Mouse (Mus musculus) lung, postnatal 0 days (tissue): ENCODE results near the gene Tmem184a. TPM values are rescaled to one million over a fixed set of nuclear protein-coding genes. Genes with fewer than 3 reads are reported as not detected.
A peak's percentile ranks its signal among the peaks of the same experiment; 100 is the strongest.

Experiments used
- ATAC-seq: fragments of 200-750 bp; cut with Nextera tagmentation; 2 replicates; pipeline ENCODE4 v1.8.0; 2017; ENCODE audit warnings: moderate library complexity
- DNase-seq: peaks from one replicate; pipeline ENCODE4 v3.0.0-alpha.2; 2016; ENCODE audit warnings: low spot score
- H3K27ac ChIP-seq: fragments of 300-500 bp; sonication (generic); 2 replicates; pipeline ENCODE4 v1.5.1; 2014; ENCODE audit warnings: antibody characterized with exemption, mild to moderate bottlenecking, low read length, mixed read lengths
- H3K27me3 ChIP-seq: fragments of 300-500 bp; sonication (generic); replicated peaks from 2 replicates; pipeline ENCODE4 v1.6.1; 2014; ENCODE audit warnings: low read length, mixed read lengths; ENCODE audit not compliant: insufficient read depth
- H3K36me3 ChIP-seq: fragments of 300-500 bp; sonication (generic); 2 replicates; pipeline ENCODE4 v1.6.1; 2014; ENCODE audit warnings: low read length, mixed read lengths; ENCODE audit not compliant: insufficient read depth
- H3K4me1 ChIP-seq: fragments of 300-500 bp; sonication (generic); 2 replicates; pipeline ENCODE4 v1.6.1; 2014; ENCODE audit warnings: antibody characterized with exemption, low read depth, low read length, mixed read lengths; ENCODE audit not compliant: insufficient read depth
- H3K4me2 ChIP-seq: fragments of 300-500 bp; sonication (generic); replicated peaks from 2 replicates; pipeline ENCODE4 v1.6.1; 2014; ENCODE audit warnings: low read depth, mild to moderate bottlenecking, low read length, moderate library complexity, mixed read lengths
- H3K4me3 ChIP-seq: fragments of 300-500 bp; sonication (generic); 2 replicates; pipeline ENCODE4 v1.5.1; 2014; ENCODE audit warnings: low read depth, low read length
- H3K9ac ChIP-seq: fragments of 300-500 bp; sonication (generic); replicated peaks from 2 replicates; pipeline ENCODE4 v1.6.1; 2014; ENCODE audit warnings: low read depth, mild to moderate bottlenecking
- H3K9me3 ChIP-seq: fragments of 300-500 bp; sonication (generic); 2 replicates; pipeline ENCODE4 v1.6.1; 2016; ENCODE audit warnings: low read length, mixed read lengths
- CTCF ChIP-seq: IDR thresholded peaks from 2 replicates; pipeline ENCODE4 v1.5.1; 2016; ENCODE audit warnings: antibody characterized with exemption, mild to moderate bottlenecking
- EP300 ChIP-seq: IDR thresholded peaks from 2 replicates; pipeline ENCODE4 v1.6.1; 2016; ENCODE audit warnings: antibody characterized with exemption, mild to moderate bottlenecking, control low read depth
- WGBS: fragments of 180-500 bp; shearing (Covaris S2); extraction: QIAGEN DNeasy Blood & Tissue Kit; methylation state at CpG from one replicate; pipeline ENCODE4 v1.1.7; 2014; 5-methylcytosine and 5-hydroxymethylcytosine counted together
- polyA plus RNA-seq: library from polyadenylated mRNA; unstranded; fragments of >200 nt; fragmentation: Nextera tagmentation; extraction: Ambion mirVana; gene quantifications from 2 replicates; pipeline ENCODE4 v1.2.1, GENCODE M21; 2015

Gene Tmem184a
- polyA plus RNA-seq, 1 experiment from 2014 or later: 15.5 TPM

GRCm38 (mm10) chr5:139797473-139798167 lies 22.1 kb downstream of the Tmem184a start:
- Histone ChIP-seq H3K4me1 (peaks cover 44% of the 10 kb centered on the region), H3K9ac (0 out of 2 replicates have a peak overlapping the region, but pooled peaks have one; percentile 19), H3K4me2 (peak overlapping the region; percentile 56), H3K9me3 (no peaks in the 10 kb centered on the region), H3K27me3 (no peaks in the 10 kb centered on the region), H3K27ac (peak overlapping the region; percentile 94), H3K36me3 (peaks cover 22% of the 10 kb centered on the region; the same call in 1 of the 2 replicates), H3K4me3 (peak overlapping the region; percentile 15; the same call in 1 of the 2 replicates)
- DNase-seq (peak; percentile 93), ATAC-seq (peak; percentile 77)
- WGBS: 18% methylated on average over 10 of the region's 11 CpGs
- TF ChIP-seq CTCF (no peak), EP300 (peak; percentile 88)

DNA sequence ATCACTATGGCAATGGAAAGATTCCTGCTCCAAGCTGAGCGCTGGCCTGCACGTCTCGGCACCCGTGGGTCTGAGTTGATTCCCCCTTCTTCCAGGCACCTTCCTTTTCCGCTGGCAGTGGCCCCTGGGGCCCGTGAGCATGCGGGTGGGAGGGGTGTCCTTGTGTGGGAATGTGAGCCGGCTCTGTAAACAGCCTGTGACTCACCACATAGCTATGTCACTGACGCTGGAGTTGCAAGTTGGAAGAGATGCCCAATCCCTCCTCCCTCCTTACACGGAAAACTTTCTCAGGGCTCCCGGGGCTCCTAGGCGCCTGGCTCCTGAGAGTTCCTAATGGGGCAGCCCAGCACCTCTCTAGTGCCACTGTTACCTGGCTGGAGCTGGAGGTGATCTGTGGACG lies 22.8 kb downstream of the Tmem184a start:
- WGBS: 8% methylated on average over 13 of the region's 13 CpGs
- DNase-seq: peak; percentile 99
- Histone ChIP-seq H3K36me3 (peaks cover 22% of the 10 kb centered on the region; the same call in 1 of the 2 replicates), H3K27ac (peak overlapping the region; percentile 94), H3K4me2 (peak overlapping the region; percentile 56), H3K27me3 (no peaks in the 10 kb centered on the region), H3K4me3 (peak overlapping the region; percentile 15; the same call in 1 of the 2 replicates), H3K9ac (0 out of 2 replicates have a peak overlapping the region, but pooled peaks have one; percentile 19), H3K9me3 (no peaks in the 10 kb centered on the region), H3K4me1 (peaks cover 48% of the 10 kb centered on the region)
- ATAC-seq: peak; percentile 84
- no peak for TF ChIP-seq CTCF
- TF ChIP-seq EP300: peak; percentile 95

GRCm38 (mm10) chr5:139796001-139796620 lies 23.6 kb downstream of the Tmem184a start:
- DNase-seq (no peak), ATAC-seq (no peak)
- Histone ChIP-seq H3K9me3 (no peaks in the 10 kb centered on the region), H3K9ac (no peak overlapping the region), H3K4me2 (peak overlapping the region; percentile 56), H3K4me3 (no peak overlapping the region), H3K36me3 (peaks cover 21% of the 10 kb centered on the region; the same call in 1 of the 2 replicates), H3K4me1 (peaks cover 48% of the 10 kb centered on the region), H3K27me3 (no peaks in the 10 kb centered on the region), H3K27ac (peak overlapping the region; percentile 94)
- TF ChIP-seq EP300 (no peak), CTCF (no peak)
- WGBS: 55% methylated on average over 9 of the region's 9 CpGs

GRCm38 (mm10) chr5:139794938-139795337 lies 24.8 kb downstream of the Tmem184a start:
- peaks cover 48% of the 10 kb centered on the region for H3K4me1 ChIP-seq
- H3K27ac ChIP-seq: no peak overlapping the region
- DNase-seq: no peak
- WGBS: 38% methylated on average over 10 of the region's 10 CpGs
- H3K9me3 ChIP-seq: no peaks in the 10 kb centered on the region
- ATAC-seq: no peak
- H3K4me3 ChIP-seq: no peak overlapping the region
- no peaks in the 10 kb centered on the region for H3K27me3 ChIP-seq
- TF ChIP-seq CTCF: no peak
- no peak for TF ChIP-seq EP300
- peaks cover 10% of the 10 kb centered on the region; the same call in 1 of the 2 replicates for H3K36me3 ChIP-seq
- no peak overlapping the region for H3K9ac ChIP-seq
- H3K4me2 ChIP-seq: peak overlapping the region; percentile 56; the same call in 1 of the 2 replicates

- Histone ChIP-seq H3K27me3 (no peaks in the 10 kb centered on the region), H3K9me3 (no peaks in the 10 kb centered on the region), H3K36me3 (0 out of 2 replicates have a peak, but pooled peaks cover 2% of the 10 kb centered on the region), H3K4me2 (peak overlapping the region; percentile 86), H3K4me3 (peak overlapping the region; percentile 94; the same call in 1 of the 2 replicates), H3K9ac (no peak overlapping the region), H3K4me1 (peaks cover 48% of the 10 kb centered on the region), H3K27ac (peak overlapping the region; percentile 98)
- WGBS: 67% methylated on average over 5 of the region's 5 CpGs
- DNase-seq (no peak), ATAC-seq (no peak)
- TF ChIP-seq CTCF: no peak
- TF ChIP-seq EP300: no peak
Measured at GRCm38 (mm10) chr5:139794137-139794536, 25.6 kb downstream of the Tmem184a start.

DNA sequence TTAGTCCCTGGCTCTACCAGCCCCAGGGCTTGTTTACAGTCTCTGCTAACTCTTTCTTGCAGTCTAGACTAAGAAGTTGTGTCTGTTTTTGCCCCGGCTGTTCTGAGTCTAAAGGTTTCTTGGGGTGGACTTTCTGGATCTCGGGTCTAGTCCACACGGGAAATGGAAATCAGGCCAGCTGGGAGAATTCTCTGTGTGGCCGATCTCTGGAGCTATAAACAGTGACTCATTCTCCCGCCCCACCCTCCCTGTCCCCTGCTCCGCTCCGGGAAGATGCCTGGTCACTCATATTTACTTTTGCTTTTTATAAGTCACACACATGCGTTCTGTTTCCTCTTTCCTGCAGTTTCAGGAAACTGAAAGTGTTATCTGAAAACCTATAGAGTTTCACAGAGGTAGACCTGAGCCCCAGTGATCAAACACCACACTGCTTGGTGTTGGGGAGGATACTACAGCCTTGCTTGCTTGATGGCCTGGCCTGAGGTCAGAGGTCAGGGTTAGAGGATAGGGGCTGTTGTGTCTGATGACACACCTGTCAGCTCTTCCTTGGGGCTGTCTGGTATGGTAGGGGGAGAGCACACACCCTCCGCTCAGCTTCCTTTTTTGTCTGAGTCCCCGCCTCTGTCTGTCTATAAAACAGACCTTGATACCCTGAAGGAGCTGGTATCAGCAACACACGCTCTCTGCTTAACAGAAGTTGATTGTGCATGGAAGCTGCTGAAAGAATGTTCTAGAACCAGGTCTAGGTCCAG lies 26.2 kb downstream of the Tmem184a start:
- no peaks in the 10 kb centered on the region for H3K9me3 ChIP-seq
- no peaks in the 10 kb centered on the region for H3K36me3 ChIP-seq
- no peaks in the 10 kb centered on the region for H3K27me3 ChIP-seq
- ATAC-seq (peak; percentile 12), DNase-seq (peak; percentile 94)
- peak overlapping the region; percentile 96 for H3K9ac ChIP-seq
- TF ChIP-seq CTCF: no peak
- peak; percentile 76 for TF ChIP-seq EP300
- H3K27ac ChIP-seq: peak overlapping the region; percentile 98
- 18% methylated on average over 11 of the region's 11 CpGs for WGBS
- H3K4me3 ChIP-seq: peak overlapping the region; percentile 94
- H3K4me1 ChIP-seq: peaks cover 47% of the 10 kb centered on the region
- peak overlapping the region; percentile 86 for H3K4me2 ChIP-seq
